27 mouse cellular contexts compared by ENCODE assay signal in genomic region chr17:65776228-65776627, GRCm38 (mm10). TPM values are rescaled to one million over a fixed set of nuclear protein-coding genes. Genes with fewer than 3 reads are reported as not detected.
DNase-seq lines count a peak whose midpoint lies in the region; ATAC-seq and TF ChIP-seq lines count a peak whose summit lies in the region.
"Had no signal": no experiment of that assay in that cellular context is flagged by ENCODE, and none has a peak within 500 bp of the region (broad histone marks: within the 10 kb centered on the region; RNA-seq: fewer than 3 reads in every experiment).

No protein-coding gene starts in this region.

- TF ChIP-seq CTCF in E14TG2a.4 (conservative IDR thresholded peaks at IDR 0.05; ENCODE audit: low read length): no peak
- TF ChIP-seq CTCF in heart, adult 2 months (IDR thresholded peaks at IDR 0.05): no peak

- H3K9me3 ChIP-seq in midbrain, embryonic 11.5 days (ENCODE audit: control insufficient read depth, low read length): no peaks in the 10 kb centered on the region
- no peaks in the 10 kb centered on the region for H3K9me3 ChIP-seq in midbrain, embryonic 15.5 days
- no peaks in the 10 kb centered on the region for H3K9me3 ChIP-seq in E14TG2a.4 (ENCODE audit: low read length)
- H3K9me3 ChIP-seq: embryonic facial prominence, embryonic 13.5 days; embryonic facial prominence, embryonic 15.5 days; forebrain, embryonic 10.5 days; forebrain, embryonic 12.5 days; G1E had no signal

- no peak for TF ChIP-seq POLR2A in heart, adult 2 months (IDR thresholded peaks at IDR 0.05; ENCODE audit: insufficient read depth, low read depth, low read length)

- peaks cover 2% of the 10 kb centered on the region; the same call in 1 of the 2 replicates for H3K27me3 ChIP-seq in midbrain, embryonic 11.5 days (ENCODE audit: control insufficient read depth, insufficient read depth, low read length)
- 0 out of 2 replicates have a peak, but pooled peaks cover 4% of the 10 kb centered on the region for H3K27me3 ChIP-seq in midbrain, embryonic 15.5 days (replicated peaks)
- H3K27me3 ChIP-seq in E14TG2a.4 (ENCODE audit: insufficient read depth, low read length): peaks cover 19% of the 10 kb centered on the region
- H3K27me3 ChIP-seq in heart, adult 2 months (ENCODE audit: control insufficient read depth, insufficient read depth, low read length): no peaks in the 10 kb centered on the region
- H3K27me3 ChIP-seq: CH12.LX; embryonic facial prominence, embryonic 13.5 days; embryonic facial prominence, embryonic 15.5 days; Patski had no signal

- no peak overlapping the region for H3K27ac ChIP-seq in midbrain, embryonic 11.5 days (ENCODE audit: low read depth, low read length)
- no peak overlapping the region for H3K27ac ChIP-seq in midbrain, embryonic 15.5 days
- no peak overlapping the region for H3K27ac ChIP-seq in heart, adult 2 months
- H3K27ac ChIP-seq: embryonic facial prominence, embryonic 13.5 days; embryonic facial prominence, embryonic 15.5 days; forebrain, embryonic 10.5 days; forebrain, embryonic 12.5 days had no signal

- H3K79me2 ChIP-seq in heart, adult 2 months (replicated peaks; ENCODE audit: control insufficient read depth, insufficient read depth, low read length): no peaks in the 10 kb centered on the region

- TF ChIP-seq EP300 in heart, adult 2 months (IDR thresholded peaks at IDR 0.05; ENCODE audit: insufficient read depth, low read depth, low read length): no peak

- intact Hi-C loops in heart, adult 2 months (cut with DNase I): no loop called here

- H3K4me1 ChIP-seq in midbrain, embryonic 11.5 days (ENCODE audit: control insufficient read depth, insufficient read depth, low read length): peaks cover 10% of the 10 kb centered on the region
- peaks cover 14% of the 10 kb centered on the region for H3K4me1 ChIP-seq in midbrain, embryonic 15.5 days
- H3K4me1 ChIP-seq in E14TG2a.4 (replicated peaks; ENCODE audit: low read depth, low read length): peaks cover 87% of the 10 kb centered on the region
- H3K4me1 ChIP-seq in heart, adult 2 months (ENCODE audit: control insufficient read depth, insufficient read depth, low read length): no peaks in the 10 kb centered on the region; the same call in 1 of the 2 replicates

- DNase-seq in midbrain, embryonic 11.5 days (ENCODE audit: low spot score, missing footprints): peak; percentile 37
- DNase-seq in R1 (ENCODE audit: low read depth, low spot score): peak; percentile 50
- no peak for DNase-seq in heart, adult 2 months
- DNase-seq: adrenal gland, adult 2 months; adrenal gland, postnatal 10 days; adrenal gland, postnatal 25 days; B cell, adult 2 months; cerebellum, adult 11 months; cerebellum, adult 18-20 months; cerebellum, adult 8-10 months; cerebellum, adult 9-11 months; cerebellum, postnatal 14 days; cerebellum, postnatal 36 days; embryo, embryonic 11 days had no signal

- H3K4me2 ChIP-seq in midbrain, embryonic 11.5 days: no peak overlapping the region
- H3K4me2 ChIP-seq in midbrain, embryonic 15.5 days: no peak overlapping the region
- H3K4me2 ChIP-seq: embryonic facial prominence, embryonic 13.5 days; embryonic facial prominence, embryonic 15.5 days; forebrain, embryonic 12.5 days had no signal

- no peak overlapping the region for H3K4me3 ChIP-seq in midbrain, embryonic 11.5 days (ENCODE audit: low read depth, low read length)
- no peak overlapping the region for H3K4me3 ChIP-seq in midbrain, embryonic 15.5 days
- peak overlapping the region; percentile 33 for H3K4me3 ChIP-seq in E14TG2a.4 (replicated peaks; ENCODE audit: low read length)
- no peak overlapping the region for H3K4me3 ChIP-seq in heart, adult 2 months
- H3K4me3 ChIP-seq: embryonic facial prominence, embryonic 13.5 days; embryonic facial prominence, embryonic 15.5 days; erythroblast, embryonic 14.5 days; forebrain, embryonic 10.5 days; forebrain, embryonic 12.5 days had no signal

- WGBS in midbrain, embryonic 11.5 days: 73% methylated on average over 1 of the region's 1 CpGs
- 74% methylated on average over 1 of the region's 1 CpGs for WGBS in midbrain, embryonic 15.5 days
- WGBS in heart, adult 2 months: 83% methylated on average over 1 of the region's 1 CpGs

- no peak overlapping the region for H3K9ac ChIP-seq in midbrain, embryonic 11.5 days (ENCODE audit: low read length)
- H3K9ac ChIP-seq in midbrain, embryonic 15.5 days: no peak overlapping the region
- H3K9ac ChIP-seq in heart, adult 2 months (ENCODE audit: low read depth, low read length): no peak overlapping the region
- H3K9ac ChIP-seq: embryonic facial prominence, embryonic 13.5 days; embryonic facial prominence, embryonic 15.5 days; forebrain, embryonic 12.5 days had no signal

- no peak for ATAC-seq in midbrain, embryonic 11.5 days (ENCODE audit: low FRiP score)
- ATAC-seq in midbrain, embryonic 15.5 days (replicated peaks): no peak
- ATAC-seq: CD4-positive, CD25-positive, alpha-beta regulatory T cell, adult 4 months; forebrain, embryonic 14.5 days; forebrain, embryonic 16.5 days; Patski had no signal

- no peaks in the 10 kb centered on the region for H3K36me3 ChIP-seq in midbrain, embryonic 11.5 days (ENCODE audit: control insufficient read depth, insufficient read depth, low read length)
- no peaks in the 10 kb centered on the region for H3K36me3 ChIP-seq in midbrain, embryonic 15.5 days (replicated peaks)
- H3K36me3 ChIP-seq in E14TG2a.4 (ENCODE audit: insufficient read depth, low read length): no peaks in the 10 kb centered on the region
- no peaks in the 10 kb centered on the region for H3K36me3 ChIP-seq in heart, adult 2 months (ENCODE audit: control insufficient read depth, insufficient read depth, low read length)
- H3K36me3 ChIP-seq: embryonic facial prominence, embryonic 13.5 days; embryonic facial prominence, embryonic 15.5 days; forebrain, embryonic 10.5 days; forebrain, embryonic 12.5 days; G1E had no signal

RNA-seq across cellular contexts. Expression of gene Rab31, which starts 3.7 kb away (rescaled TPM):
- polyA plus RNA-seq in midbrain, embryonic 11.5 days (2014; fragmentation: Nextera tagmentation; extraction: Ambion mirVana): 67.6 and 72.9 TPM in 2 replicates
- polyA plus RNA-seq in midbrain, embryonic 15.5 days (2015; fragmentation: Nextera tagmentation; extraction: Ambion mirVana): 76.6 and 80.1 TPM in 2 replicates
- total RNA-seq in heart, adult 2 months (2021): 10 to 100 TPM; 12.5 to 16.5 TPM
- 13.0 and 22.2 TPM in 2 replicates for polyA plus RNA-seq in heart, adult 2 months (2012; rRNA removed)
- polyA plus RNA-seq: erythroblast, embryonic 14.5 days had no signal

RNA-seq across cellular contexts. Expression of gene Ppp4r1, which starts 6.1 kb away (rescaled TPM):
- polyA plus RNA-seq in midbrain, embryonic 11.5 days (2014; fragmentation: Nextera tagmentation; extraction: Ambion mirVana): 51.0 and 58.0 TPM in 2 replicates
- polyA plus RNA-seq in midbrain, embryonic 15.5 days (2015; fragmentation: Nextera tagmentation; extraction: Ambion mirVana): 45.1 and 49.2 TPM in 2 replicates
- total RNA-seq in heart, adult 2 months (2021): 10 to 100 TPM; 36.9 to 43.3 TPM
- polyA plus RNA-seq in heart, adult 2 months (2012; rRNA removed): 25.3 and 50.3 TPM in 2 replicates

Comparison
In these comparisons a context has a peak if more than half of its experiments do, and no peak if none do; other contexts are left out.
1. DNase-seq: peak in midbrain, embryonic 11.5 days (single experiment) and R1 (single experiment); none in heart, adult 2 months (0 of 2).